Mouse (Mus musculus): ENCODE results near the gene Hpd. TPM values are rescaled to one million over a fixed set of nuclear protein-coding genes. Genes with fewer than 3 reads are reported as not detected.

Gene Hpd
- polyA plus RNA-seq, 1 experiment = 19.6 TPM

DNA sequence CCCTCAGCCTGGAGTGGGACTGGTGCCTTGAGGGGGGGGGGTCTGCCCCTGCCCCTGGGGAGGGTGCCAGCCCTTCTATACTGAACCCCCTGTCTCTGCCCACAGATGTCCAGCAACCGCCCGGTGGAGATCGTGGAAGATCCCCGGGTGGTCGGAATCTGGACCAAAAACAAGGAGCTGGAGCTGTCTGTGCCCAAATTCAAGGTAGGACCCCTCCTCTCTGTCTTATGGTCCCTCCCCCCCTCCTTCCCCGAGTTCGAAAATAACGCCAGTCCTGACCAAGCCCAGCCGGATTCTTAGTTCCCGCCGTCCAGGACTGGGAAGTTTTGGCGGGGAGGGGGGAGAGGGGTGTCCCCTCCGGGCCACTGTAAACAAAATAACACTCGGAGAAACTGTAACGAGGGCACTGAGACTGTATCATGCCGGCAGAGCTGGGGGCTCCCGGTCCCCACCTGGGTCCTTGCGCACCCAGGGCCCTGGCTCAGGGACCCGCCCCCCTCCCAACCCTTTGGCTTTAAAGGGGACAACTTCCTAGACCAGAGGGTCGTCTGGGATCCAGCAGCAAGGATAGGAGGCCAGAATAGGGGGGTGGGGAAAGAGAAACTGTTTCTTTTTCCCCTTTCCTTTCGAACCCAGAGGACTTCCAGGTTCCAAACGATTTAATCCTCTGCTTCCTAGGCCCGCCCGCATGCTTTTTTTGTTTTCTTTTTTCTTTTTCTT lies 39.1 kb downstream of the Hpd start:
- Histone ChIP-seq H3K4me1 (ENCODE audit: control insufficient read depth, insufficient read depth, insufficient read length, low read length) (peaks cover 4% of the 10 kb centered on the region), H3K27me3 (ENCODE audit: control insufficient read depth, insufficient read depth, low read length) (no peaks in the 10 kb centered on the region), H3K4me3 (ENCODE audit: low read depth, low read length) (peak overlapping the region; percentile 88), H3K36me3 (ENCODE audit: control insufficient read depth, insufficient read depth, low read length) (peaks cover 31% of the 10 kb centered on the region), H3K27ac (ENCODE audit: insufficient read depth, low read depth, low read length) (peak overlapping the region; percentile 53)
- TF ChIP-seq CTCF (IDR thresholded peaks at IDR 0.05; ENCODE audit: extremely low read depth, insufficient read length, insufficient replicate concordance, low read depth, low read length) (no peak), POLR2A (IDR thresholded peaks at IDR 0.05; ENCODE audit: low read depth, low read length) (no peak)
- 1% methylated on average over 24 of the region's 24 CpGs for WGBS

DNA sequence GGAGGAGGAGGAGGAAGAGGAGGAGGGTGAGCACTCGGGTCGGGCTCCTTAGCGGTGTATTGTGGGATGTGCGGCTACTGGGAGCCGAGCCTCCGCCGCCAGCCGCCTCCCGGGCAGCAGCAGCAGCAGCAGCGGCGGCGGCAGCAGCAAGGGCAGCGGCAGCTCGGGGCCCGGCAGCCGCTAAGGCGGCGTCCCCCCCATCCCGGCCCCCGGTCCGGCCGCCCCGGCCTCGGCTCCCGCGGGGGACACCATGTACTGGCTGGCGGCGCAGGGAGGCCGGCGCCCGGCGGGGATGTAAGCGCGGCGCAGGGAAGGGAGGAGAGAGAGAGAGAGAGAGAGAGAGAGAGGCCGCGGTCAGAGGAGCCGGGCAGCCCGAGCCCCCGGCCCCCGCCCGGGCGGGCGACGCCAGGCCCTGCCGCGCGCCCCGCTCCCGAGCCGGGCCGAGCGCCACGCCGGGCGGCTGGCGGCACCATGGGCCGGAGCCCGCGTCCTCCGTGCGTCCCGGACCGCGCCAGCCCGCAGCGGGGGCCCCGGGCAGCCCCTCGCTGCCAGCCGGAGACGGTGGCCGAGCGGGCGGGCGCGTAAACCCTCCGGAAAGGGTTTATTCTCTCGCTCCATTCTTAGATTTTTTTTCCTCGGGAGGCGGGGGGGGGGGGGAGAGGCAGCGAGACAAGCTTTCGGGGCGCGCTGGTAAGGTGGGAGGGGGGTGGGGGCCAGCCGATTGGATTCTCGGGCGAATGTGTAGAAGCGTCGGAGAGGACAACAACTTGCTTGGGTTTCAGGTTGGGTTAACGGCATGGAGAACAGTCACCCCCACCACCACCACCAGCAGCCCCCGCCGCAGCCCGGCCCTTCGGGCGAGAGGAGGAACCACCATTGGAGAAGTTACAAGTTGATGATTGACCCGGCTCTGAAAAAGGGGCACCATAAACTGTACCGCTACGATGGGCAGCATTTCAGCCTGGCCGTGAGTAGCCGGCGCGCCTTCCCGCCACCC lies 40.1 kb downstream of the Hpd start, which contains the start of gene Setd1b:
Setd1b (plus strand) TSS at position 33 of the 997 bp plus-strand sequence.
- peak; percentile 54; the same call in 1 of the 2 replicates for TF ChIP-seq POLR2A (IDR thresholded peaks at IDR 0.05; ENCODE audit: low read depth, low read length)
- no peak for TF ChIP-seq CTCF (IDR thresholded peaks at IDR 0.05; ENCODE audit: extremely low read depth, insufficient read length, insufficient replicate concordance, low read depth, low read length)
- Histone ChIP-seq H3K27ac (ENCODE audit: insufficient read depth, low read depth, low read length) (peak within 1 kb of the TSS; percentile 97), H3K4me3 (ENCODE audit: low read depth, low read length) (peak within 1 kb of the TSS; percentile 88), H3K36me3 (ENCODE audit: control insufficient read depth, insufficient read depth, low read length) (peaks cover 22% of the 10 kb centered on the region), H3K27me3 (ENCODE audit: control insufficient read depth, insufficient read depth, low read length) (no peaks in the 10 kb centered on the region), H3K4me1 (ENCODE audit: control insufficient read depth, insufficient read depth, insufficient read length, low read length) (peaks cover 4% of the 10 kb centered on the region)
- under 1% methylated on average over 102 of the region's 103 CpGs for WGBS

DNA sequence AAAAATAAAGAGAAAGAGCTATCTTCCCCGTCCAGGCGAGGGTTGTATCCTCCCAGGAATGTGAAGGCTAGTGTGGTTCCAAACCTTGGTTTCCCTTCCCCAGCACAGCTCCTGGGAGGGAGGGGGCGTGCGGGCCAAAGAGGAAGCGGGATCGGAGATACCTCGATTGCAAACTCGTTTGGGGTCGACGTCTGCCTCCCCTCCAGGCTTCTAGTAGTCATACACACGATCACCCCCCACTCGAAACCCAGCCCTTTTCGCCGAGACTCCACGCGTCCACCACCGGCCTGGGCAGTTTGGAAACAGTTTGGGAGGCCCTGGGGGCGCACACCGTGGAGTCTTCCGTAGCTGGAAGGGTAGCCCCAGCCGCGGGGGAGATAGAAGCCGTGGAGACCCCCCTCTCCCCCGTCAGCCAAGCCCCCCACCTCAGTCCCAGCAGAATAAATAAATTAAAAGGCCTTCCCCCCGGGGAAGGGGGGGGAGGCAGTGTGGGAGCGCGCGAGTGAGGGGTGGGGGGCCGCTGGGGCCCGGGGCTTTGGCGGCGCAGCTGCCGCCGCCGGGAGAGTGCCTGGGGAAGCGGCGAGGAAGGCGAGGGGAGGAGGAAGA lies 40.9 kb downstream of the Hpd start:
- H3K27ac ChIP-seq (ENCODE audit: insufficient read depth, low read depth, low read length) = peak overlapping the region; percentile 97

DNA sequence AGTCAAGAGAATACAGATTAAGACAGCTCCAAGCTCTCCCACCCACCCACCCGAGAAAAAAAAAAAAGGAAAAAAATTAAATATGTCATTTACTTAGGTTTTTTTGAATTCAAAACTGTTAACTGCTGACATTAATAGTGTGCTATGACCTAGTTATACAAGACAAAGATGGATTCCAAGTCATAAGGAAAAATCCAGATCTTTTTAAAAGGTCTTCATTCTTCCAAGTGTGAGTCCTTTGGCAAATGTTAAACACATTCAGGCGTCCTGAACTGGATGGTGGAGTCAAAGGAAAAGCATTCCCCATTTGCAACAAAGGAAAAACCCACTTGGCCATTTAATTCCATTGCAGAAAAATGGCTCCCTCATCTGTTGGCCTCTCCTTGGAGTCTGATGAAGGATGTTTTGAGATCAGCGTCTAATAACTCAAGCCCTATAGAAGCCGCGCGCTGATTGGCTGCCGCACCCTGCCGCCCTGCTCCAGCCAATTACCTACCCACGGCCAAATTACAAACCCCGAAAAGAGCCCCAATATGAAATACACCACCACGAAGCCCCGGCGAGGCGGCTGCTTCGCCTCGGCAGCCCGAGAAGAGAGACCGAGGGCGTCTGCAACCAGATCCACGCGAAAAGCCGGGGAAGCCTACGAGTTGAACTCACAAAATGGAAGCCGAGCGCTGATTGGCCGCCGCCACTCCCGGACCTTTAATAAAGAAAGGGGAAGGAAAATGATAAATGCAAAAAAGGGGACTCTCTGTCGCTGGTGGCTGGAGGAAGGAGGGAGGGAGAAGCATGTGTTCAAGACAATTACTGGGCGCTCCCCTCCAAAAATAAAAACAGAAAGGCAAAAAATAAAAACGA lies 41.6 kb downstream of the Hpd start:
- Histone ChIP-seq H3K27ac (ENCODE audit: insufficient read depth, low read depth, low read length) (peak overlapping the region; percentile 97), H3K4me1 (ENCODE audit: control insufficient read depth, insufficient read depth, insufficient read length, low read length) (peaks cover 11% of the 10 kb centered on the region), H3K27me3 (ENCODE audit: control insufficient read depth, insufficient read depth, low read length) (no peaks in the 10 kb centered on the region), H3K4me3 (ENCODE audit: low read depth, low read length) (peak overlapping the region; percentile 88), H3K36me3 (ENCODE audit: control insufficient read depth, insufficient read depth, low read length) (peaks cover 9% of the 10 kb centered on the region)
- no peak for TF ChIP-seq CTCF (IDR thresholded peaks at IDR 0.05; ENCODE audit: extremely low read depth, insufficient read length, insufficient replicate concordance, low read depth, low read length)
- peak; percentile 98 for TF ChIP-seq POLR2A (IDR thresholded peaks at IDR 0.05; ENCODE audit: low read depth, low read length)
- WGBS = under 1% methylated on average over 31 of the region's 31 CpGs

More for the DNA sequence above, 40.9 kb downstream of the Hpd start:
- TF ChIP-seq CTCF (IDR thresholded peaks at IDR 0.05; ENCODE audit: extremely low read depth, insufficient read length, insufficient replicate concordance, low read depth, low read length) (no peak), POLR2A (IDR thresholded peaks at IDR 0.05; ENCODE audit: low read depth, low read length) (no peak)
- H3K4me1 ChIP-seq (ENCODE audit: control insufficient read depth, insufficient read depth, insufficient read length, low read length) = peaks cover 8% of the 10 kb centered on the region
- no peaks in the 10 kb centered on the region for H3K27me3 ChIP-seq (ENCODE audit: control insufficient read depth, insufficient read depth, low read length)
- peaks cover 14% of the 10 kb centered on the region for H3K36me3 ChIP-seq (ENCODE audit: control insufficient read depth, insufficient read depth, low read length)
- peak overlapping the region; percentile 88 for H3K4me3 ChIP-seq (ENCODE audit: low read depth, low read length)
- WGBS = under 1% methylated on average over 36 of the region's 38 CpGs

DNA sequence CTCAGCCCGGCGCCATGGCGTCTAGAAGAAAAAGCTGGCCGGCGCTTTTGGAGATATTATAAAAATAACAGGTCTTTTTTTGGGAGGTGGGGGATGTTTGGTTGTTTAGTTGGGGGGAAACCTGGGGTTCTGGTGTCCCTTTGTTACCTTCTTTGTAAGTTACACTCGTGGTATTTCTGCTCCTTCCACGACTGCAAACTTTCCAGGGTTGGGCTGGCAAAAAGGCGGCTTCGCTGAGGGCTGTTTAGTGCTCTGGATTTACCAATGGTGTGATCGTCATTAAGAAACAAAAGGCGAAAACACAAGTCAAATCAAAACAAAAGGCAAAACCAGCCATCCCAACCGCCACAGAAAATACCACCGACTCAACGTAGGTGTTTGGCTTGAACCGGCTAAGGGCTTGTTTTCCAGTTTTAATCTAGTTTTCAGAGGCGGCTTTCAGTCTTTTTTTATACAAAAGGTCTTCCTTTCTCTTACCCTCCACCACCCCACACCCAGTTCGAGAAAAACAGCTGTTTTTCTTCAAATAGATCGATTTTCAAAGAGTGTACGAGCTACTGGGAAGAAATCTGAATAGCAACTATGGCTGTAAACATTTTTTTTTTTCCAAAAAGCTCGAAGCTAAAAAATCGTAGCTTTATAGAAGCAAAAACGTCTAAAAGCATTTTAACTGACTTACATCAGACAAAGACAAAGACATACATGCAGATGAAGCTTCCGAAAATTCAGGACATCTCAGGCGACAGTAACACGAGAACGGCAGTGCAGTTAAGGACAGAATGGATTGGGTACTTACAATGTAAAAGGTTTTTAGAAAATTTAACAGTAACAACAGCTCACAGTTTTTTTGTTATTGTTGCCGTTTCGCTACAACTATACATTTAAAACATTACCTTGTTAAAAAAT lies 42.6 kb downstream of the Hpd start:
- peak overlapping the region; percentile 98 for H3K27ac ChIP-seq (ENCODE audit: insufficient read depth, low read depth, low read length)
- 2% methylated on average over 28 of the region's 28 CpGs for WGBS

More for the DNA sequence above, 42.6 kb downstream of the Hpd start:
- no peak; the same call in 1 of the 2 replicates for TF ChIP-seq POLR2A (IDR thresholded peaks at IDR 0.05; ENCODE audit: low read depth, low read length)
- no peak for TF ChIP-seq CTCF (IDR thresholded peaks at IDR 0.05; ENCODE audit: extremely low read depth, insufficient read length, insufficient replicate concordance, low read depth, low read length)
- Histone ChIP-seq H3K4me3 (ENCODE audit: low read depth, low read length) (peak overlapping the region; percentile 62), H3K4me1 (ENCODE audit: control insufficient read depth, insufficient read depth, insufficient read length, low read length) (peaks cover 10% of the 10 kb centered on the region), H3K36me3 (ENCODE audit: control insufficient read depth, insufficient read depth, low read length) (peaks cover 4% of the 10 kb centered on the region; the same call in 1 of the 2 replicates), H3K27me3 (ENCODE audit: control insufficient read depth, insufficient read depth, low read length) (no peaks in the 10 kb centered on the region)
